16 mouse cellular contexts compared by ENCODE assay signal in genomic region chr16:79313301-79313700, GRCm38 (mm10).
"Had no signal": no experiment of that assay in that cellular context is flagged by ENCODE, and none has a peak within 500 bp of the region (broad histone marks: within the 10 kb centered on the region; RNA-seq: fewer than 3 reads in every experiment).

No protein-coding gene starts in this region.

- DNase-seq: kidney, adult 18-20 months; kidney, postnatal 10 days; kidney, postnatal 4 days; lung, embryonic 14.5 days; lung, postnatal 10 days; lung, postnatal 4 days; midbrain, embryonic 14.5 days; right cerebral cortex, adult 18-20 months; right cerebral cortex, postnatal 25 days; thymus, adult 18-20 months; thymus, postnatal 14 days had no signal

- H3K36me3 ChIP-seq: limb, embryonic 13.5 days; midbrain, embryonic 10.5 days; neural tube, embryonic 15.5 days had no signal

- H3K27ac ChIP-seq: limb, embryonic 13.5 days; midbrain, embryonic 10.5 days; neural tube, embryonic 15.5 days had no signal

- H3K9ac ChIP-seq: limb, embryonic 13.5 days; lung, embryonic 14.5 days; neural tube, embryonic 15.5 days had no signal

- H3K27me3 ChIP-seq: limb, embryonic 13.5 days; neural tube, embryonic 15.5 days had no signal

- H3K4me1 ChIP-seq: limb, embryonic 13.5 days; midbrain, embryonic 10.5 days; neural tube, embryonic 15.5 days had no signal

- H3K4me2 ChIP-seq: limb, embryonic 13.5 days; liver, embryonic 11.5 days; lung, embryonic 14.5 days; neural tube, embryonic 15.5 days had no signal

- H3K9me3 ChIP-seq: limb, embryonic 13.5 days; midbrain, embryonic 10.5 days; neural tube, embryonic 15.5 days had no signal

- H3K4me3 ChIP-seq: limb, embryonic 13.5 days; midbrain, embryonic 10.5 days; myocyte; neural tube, embryonic 15.5 days had no signal
